Mouse (Mus musculus): ENCODE results near the gene Tceal3. TPM values are rescaled to one million over a fixed set of nuclear protein-coding genes. Genes with fewer than 3 reads are reported as not detected.

Tceal3 gene
- 149 and 243 TPM in 2 replicates for polyA plus RNA-seq (2021; fragmentation: Nextera tagmentation)
- long read RNA-seq, experiment 1, transcript Tceal3-202 (3 exons, 1,148 nt): minor isoform, 5 of 100 reads
- long read RNA-seq, experiment 1, transcript Tceal3-201 (3 exons, 1,116 nt): major isoform, 83 of 100 reads
- long read RNA-seq, experiment 1, partial matches to known transcripts: 3 of 100 reads
- long read RNA-seq, experiment 1, other reads (novel, unspliced or antisense): 9 of 100 reads
- long read RNA-seq, experiment 2, transcript Tceal3-201 (3 exons, 1,116 nt): major isoform, 101 of 135 reads
- long read RNA-seq, experiment 2, transcript Tceal3-202 (3 exons, 1,148 nt): minor isoform, 7 of 135 reads
- long read RNA-seq, experiment 2, partial matches to known transcripts: 10 of 135 reads
- long read RNA-seq, experiment 2, other reads (novel, unspliced or antisense): 17 of 135 reads

GRCm38 (mm10) chrX:136590199-136590896 is at the start of gene Tceal3:
Gene Tceal3 (plus strand): TSS chrX:136590842.

GRCm38 (mm10) chrX:136543956-136544355 is 46.7 kb upstream of the Tceal3 start, which contains the start of gene Kir3dl2:
Gene Kir3dl2 (minus strand): TSS chrX:136544056.

GRCm38 (mm10) chrX:136707446-136708167 is 117.0 kb downstream of the Tceal3 start, which contains the start of gene Tceal1:
Gene Tceal1 (plus strand): TSS chrX:136707982.

Other genes with a start within 250 kb of the Tceal3 start
- gene Kir3dl1, start 72.8 kb upstream of the Tceal3 start, polyA plus RNA-seq (2021; fragmentation: Nextera tagmentation): not detected in 2 replicates
- gene Kir3dl2, start 46.8 kb upstream of the Tceal3 start, polyA plus RNA-seq (2021; fragmentation: Nextera tagmentation): 0.10 TPM in 1 of 2 replicates, not detected in the other
- gene Tceal1, start 117.1 kb downstream of the Tceal3 start, polyA plus RNA-seq (2021; fragmentation: Nextera tagmentation): 25.8 and 28.0 TPM in 2 replicates
- 166 and 194 TPM in 2 replicates for gene Morf4l2, start 152.8 kb downstream of the Tceal3 start, polyA plus RNA-seq (2021; fragmentation: Nextera tagmentation)
- 0.12 TPM in 1 of 2 replicates, not detected in the other for gene Glra4, start 189.3 kb downstream of the Tceal3 start, polyA plus RNA-seq (2021; fragmentation: Nextera tagmentation)
- gene Plp1, start 231.8 kb downstream of the Tceal3 start, polyA plus RNA-seq (2021; fragmentation: Nextera tagmentation): 803 and 1,072 TPM in 2 replicates